Mouse (Mus musculus): ENCODE results near the gene Prl.
"Not testable (repeated sequence)": the region's sequence is repeated elsewhere in the genome, so short reads cannot be mapped to it uniquely, and the experiment has no call there.

Prl gene

DNA sequence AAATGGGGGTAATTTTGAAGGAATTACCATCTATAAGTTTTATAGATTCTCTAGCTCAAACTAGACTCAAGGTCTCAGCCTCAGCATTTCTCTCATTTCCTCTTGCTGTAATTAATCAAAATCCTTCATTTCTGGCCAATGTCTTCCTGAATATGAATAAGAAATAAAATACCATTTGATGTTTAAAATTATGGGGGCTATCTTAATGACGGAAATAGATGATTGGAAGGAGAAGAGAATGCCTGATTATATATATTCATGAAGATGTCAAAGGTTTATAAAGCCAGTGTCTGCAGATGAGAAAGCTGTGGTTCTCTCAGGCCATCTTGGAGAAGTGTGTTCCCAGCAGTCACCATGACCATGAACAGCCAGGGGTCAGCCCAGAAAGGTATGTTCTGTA, at the start of gene Prl:
Gene Prl, plus strand, starts transcription at position 301 of the 400 bp plus-strand sequence.
- DNase-seq: no peak

DNA sequence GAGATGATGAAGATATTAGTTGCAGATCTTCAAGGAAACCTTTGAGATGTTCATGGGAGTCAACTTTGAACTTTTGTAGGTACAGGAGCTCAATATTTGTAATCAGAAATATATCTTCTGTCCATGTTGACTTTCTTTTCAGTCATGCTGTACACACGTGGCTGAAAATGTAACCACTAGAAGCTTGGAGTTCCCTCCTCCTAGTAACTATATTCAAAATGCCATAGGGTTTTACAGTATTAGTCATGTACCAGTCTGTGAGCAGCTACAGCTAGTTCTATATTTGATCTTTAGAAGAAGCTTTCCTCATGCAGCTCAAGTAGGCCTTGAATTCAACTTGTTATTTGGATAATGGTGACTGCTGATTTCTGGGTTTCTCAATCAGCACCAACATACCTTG, 30.8 kb upstream of the Prl start:
- DNase-seq: no peak

DNA sequence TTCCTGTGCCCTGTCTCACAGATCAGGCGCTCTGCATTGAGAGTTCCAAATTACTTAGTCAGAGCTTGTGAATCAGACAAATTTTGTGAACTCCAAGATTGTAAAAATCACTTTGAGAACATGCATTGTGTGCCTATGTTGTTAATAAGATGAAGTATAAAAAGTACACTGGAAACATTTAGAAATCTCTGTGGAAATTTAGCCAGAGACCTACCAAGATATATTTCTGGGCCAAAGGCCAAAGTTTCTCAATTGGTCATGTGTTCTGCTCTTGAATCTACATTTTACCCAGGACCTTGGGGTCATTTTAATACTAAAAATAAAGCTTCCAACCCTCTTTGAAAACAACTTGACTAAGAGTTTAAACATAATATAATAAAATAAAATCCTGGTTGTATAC, 30.0 kb upstream of the Prl start:
- DNase-seq: peak; percentile 7

DNA sequence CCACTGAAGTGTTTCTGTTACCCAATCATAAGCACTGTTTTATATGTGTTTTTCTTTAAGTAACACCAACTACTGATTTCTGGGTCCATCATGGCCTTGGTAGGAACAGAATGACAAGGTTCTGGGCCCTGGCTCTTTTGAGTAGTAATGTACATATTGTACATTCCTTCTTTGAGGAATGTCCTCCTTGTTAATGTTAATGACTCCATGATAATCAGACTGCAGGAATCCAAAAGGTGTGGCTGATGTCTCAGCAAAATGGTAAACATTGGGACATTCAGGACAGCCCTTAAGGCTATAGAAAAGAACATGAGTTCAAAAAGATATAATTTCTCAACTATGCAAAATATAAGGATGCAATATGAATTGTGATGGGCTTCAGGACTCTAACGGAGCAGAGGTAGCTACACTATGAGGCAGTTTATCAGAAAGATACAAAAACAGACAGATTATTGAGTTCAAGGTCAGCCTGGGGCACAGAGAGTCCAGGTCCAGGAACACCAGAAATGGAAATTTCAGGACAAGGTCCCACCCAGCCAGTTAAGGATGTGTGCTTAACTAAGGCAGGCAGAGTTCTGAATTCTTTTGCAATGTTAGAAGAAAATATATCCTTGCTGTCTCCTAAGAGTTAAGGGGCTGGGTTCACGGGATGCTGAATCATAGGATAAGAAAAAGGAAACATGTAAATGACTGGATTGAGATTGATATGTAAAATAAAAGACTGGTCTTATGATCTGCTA, 28.7 kb upstream of the Prl start:
- DNase-seq: no peak

DNA sequence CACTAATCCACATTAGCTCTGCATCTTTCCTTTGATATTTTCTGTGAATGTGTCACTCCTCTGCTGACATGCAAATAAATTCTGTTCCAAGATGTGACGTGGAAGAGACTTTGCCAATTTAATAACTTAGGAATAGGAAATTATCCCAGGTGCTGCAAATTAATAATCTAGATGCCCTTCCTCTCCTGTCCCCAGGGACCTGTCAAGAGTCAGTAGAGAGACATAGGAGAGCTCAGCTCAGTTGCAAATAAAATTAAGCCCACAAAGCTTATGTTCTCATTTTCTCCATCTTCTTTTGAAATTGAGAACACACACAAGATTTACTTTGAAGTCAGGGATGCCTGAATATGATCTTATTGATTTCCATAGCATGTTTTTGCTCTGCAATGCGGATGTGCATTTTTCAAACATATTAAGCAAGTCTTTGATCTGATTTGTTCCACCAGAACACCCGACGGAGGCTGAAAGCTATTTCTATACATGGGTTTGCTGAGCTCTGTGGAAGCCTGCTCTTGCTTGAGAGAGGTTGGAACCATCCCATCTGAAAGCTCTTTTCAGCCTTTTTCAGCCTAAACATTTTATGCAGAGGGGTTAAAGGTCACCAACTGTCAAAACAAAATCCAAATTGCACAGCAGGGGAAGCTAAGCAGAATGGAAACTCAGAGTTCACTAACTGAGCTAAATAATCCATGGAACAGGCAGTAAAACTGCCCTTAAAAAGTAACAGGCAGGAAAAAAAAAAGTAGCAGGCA, 26.1 kb upstream of the Prl start:
- DNase-seq: no peak

DNA sequence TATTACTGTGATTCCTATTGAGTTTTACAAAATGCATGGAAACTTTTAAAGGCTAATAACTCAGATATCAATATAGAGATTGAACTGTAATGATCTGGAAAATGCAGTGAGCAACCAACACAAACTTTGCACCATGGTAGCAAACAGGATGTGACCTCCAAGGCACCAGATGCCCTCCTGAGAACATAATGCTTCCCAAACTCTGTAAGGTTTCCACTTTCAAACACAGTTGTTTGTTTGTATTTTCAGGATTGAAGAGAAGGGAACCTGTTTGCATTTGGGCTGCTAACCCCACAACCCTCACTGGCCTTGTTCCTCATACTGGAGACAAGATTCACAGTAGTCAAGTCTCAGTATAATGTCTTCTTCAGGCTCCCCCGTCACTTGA, 25.5 kb upstream of the Prl start:
- no peak for DNase-seq

DNA sequence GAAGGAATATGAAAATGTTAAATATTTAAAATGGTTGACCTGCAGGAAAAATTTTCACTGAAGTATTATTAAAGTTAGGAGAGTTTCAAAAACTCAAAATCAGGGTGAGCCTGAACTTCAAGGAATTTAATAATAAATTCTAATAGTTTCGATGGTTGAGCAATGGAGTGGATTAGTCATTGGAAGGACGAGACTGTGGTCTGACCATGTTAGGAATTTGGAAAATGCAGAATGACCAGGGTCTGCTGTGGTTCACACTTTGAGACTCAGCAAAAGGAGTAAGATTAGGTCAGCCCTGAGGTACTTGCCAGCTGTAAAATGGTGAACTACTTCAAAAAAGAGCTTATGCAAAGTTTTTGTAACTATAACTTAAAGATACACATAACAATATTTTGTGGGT, 24.4 kb upstream of the Prl start:
- DNase-seq: no peak

DNA sequence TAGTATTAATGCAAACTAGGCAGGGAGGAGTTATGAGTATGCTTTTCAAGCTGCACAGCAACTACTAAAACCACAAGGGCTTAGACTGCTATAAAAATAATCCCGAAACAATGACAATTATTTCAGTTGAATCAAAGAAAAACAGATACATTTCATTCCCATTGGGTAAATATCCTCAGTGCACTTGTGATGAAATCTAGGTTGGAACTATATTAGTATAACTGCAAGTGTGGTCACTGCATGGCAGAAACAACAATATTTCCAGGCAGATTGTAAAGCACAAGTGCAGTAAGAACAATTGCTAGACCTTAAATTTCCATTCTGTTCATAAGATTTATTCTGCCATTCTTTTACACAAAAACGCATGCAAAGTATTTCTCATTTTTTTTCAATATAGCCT, 15.2 kb upstream of the Prl start:
- no peak for DNase-seq

DNA sequence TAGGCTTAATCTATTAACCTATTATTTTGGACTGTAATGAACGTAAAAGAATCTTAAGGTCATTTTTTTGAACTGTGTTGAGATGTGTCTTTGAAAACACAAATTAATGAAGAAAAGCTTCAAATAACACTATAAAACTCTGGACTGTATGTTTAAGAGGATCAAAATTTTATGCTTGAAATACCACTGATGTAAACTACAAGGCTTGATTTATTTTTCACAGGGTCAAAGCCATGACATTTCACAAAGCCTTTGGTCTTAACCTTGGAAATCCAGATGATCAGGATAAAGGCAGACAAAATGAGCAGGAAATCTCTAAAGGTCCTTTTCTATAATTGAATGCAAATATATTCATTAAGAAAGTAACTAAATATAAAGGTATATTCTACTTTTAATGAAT, 14.0 kb upstream of the Prl start:
- no peak for DNase-seq

DNA sequence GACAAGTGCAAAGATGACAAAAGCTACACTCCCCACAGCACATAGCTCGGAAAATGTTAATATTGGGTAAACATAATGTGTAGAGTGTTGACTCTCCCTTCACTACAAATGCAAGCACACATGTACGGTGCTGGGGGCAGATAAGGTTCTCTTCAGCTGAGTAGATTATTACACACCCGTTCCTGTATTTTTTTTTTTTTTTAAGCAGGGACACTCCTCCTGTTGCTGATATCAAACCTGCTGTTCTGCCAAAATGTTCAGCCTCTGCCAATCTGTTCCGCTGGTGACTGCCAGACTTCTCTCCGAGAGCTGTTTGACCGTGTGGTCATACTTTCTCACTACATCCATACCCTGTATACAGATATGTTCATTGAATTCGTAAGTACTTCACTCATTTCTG, 1.8 kb downstream of the Prl start:
- DNase-seq: peak; percentile 3

DNA sequence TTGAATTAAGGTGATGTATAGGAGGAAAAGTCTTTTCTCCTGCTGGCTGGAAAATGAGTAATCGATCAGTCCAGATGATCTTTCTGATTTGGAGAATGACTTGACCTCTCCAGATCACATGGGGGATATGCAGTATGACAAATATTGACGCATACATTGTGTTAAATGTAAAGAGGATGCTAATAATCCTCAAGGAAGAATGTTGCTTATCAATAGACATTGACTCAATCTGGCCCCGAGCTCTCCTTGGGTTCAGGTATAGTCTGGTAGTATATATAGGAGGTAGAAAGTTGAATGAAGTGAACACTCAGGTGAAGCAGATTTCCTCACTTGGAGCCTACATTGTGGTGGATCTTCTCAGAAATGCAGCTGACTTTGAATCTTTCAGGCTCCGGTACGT, 36.5 kb downstream of the Prl start, which contains the start of gene Prl3d1:
Gene Prl3d1, plus strand, starts transcription at position 301 of the 400 bp plus-strand sequence.
- not testable (repeated sequence) for DNase-seq
